Mouse (Mus musculus) bone marrow macrophage, adult 2 months (primary cell): Measurements from ENCODE around the gene Gm20388.

Experiments used
- CTCF ChIP-seq: IDR thresholded peaks from 2 replicates; pipeline ENCODE4 v1.5.1; 2012; ENCODE audit warnings: low read depth, mild to moderate bottlenecking, low read length, moderate library complexity
- POLR2A ChIP-seq: IDR thresholded peaks from 2 replicates; pipeline ENCODE4 v1.6.1; 2012; ENCODE audit warnings: mild to moderate bottlenecking, low read depth, low read length, borderline replicate concordance

DNA sequence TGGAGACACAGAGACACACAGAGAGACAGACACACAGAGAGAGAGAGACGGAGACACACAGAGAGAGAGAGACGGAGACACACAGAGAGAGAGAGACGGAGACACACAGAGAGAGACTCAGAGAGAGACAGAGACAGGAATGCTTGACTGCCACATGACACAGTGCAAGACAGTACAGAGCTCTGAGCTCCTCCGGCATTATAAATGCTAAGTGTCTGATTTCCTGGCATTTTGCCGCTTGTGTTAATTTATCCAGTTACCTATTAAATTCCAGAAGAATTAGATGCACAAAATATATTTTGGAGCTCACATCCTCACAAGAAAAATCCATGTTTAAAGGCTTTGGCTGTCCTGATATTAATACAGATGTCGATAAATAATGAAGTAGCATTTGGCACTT, 4274.4 kb downstream of the Gm20388 start:
- no peak for TF ChIP-seq POLR2A
- TF ChIP-seq CTCF, result no peak
